Mouse (Mus musculus) testis, adult 2 months (tissue): Measurements from ENCODE around the gene Maml2.

Experiments
- CTCF ChIP-seq: fragments of 200-500 bp; IDR thresholded peaks from 2 replicates; pipeline ENCODE4 v1.5.1; 2012; ENCODE audit warnings: low read depth, mild to moderate bottlenecking, inconsistent platforms, low read length, moderate library complexity; ENCODE audit not compliant: control insufficient read depth, insufficient read depth, insufficient replicate concordance
- POLR2A ChIP-seq: fragments of 200-500 bp; IDR thresholded peaks from 2 replicates; pipeline ENCODE4 v1.6.1; 2012; ENCODE audit warnings: low read depth, mild to moderate bottlenecking, inconsistent platforms, low read length, moderate library complexity; ENCODE audit not compliant: control insufficient read depth

- no peak for TF ChIP-seq CTCF
- TF ChIP-seq POLR2A = no peak
These were observed 200.1 kb downstream of the Maml2 start for GRCm38 (mm10) chr9:13497690-13498333.
